Mouse (Mus musculus) embryonic facial prominence, embryonic 14.5 days (tissue): ENCODE measurements around the gene Ergic2. TPM values are rescaled to one million over a fixed set of nuclear protein-coding genes. Genes with fewer than 3 reads are reported as not detected.

Experiments used
- ATAC-seq: fragments of 200-750 bp; cut with Nextera tagmentation; 2 replicates; pipeline ENCODE4 v1.8.0; 2017; ENCODE audit warnings: low read depth, moderate number of reproducible peaks, moderate TSS enrichment
- DNase-seq: peaks from one replicate; pipeline ENCODE4 v3.0.0-alpha.2; 2015; ENCODE audit warnings: low spot score
- H3K27ac ChIP-seq: fragments of 300-500 bp; sonication (generic); replicated peaks from 2 replicates; pipeline ENCODE4 v1.5.1; 2014; ENCODE audit warnings: low read depth, mild to moderate bottlenecking, low read length, moderate library complexity
- H3K27me3 ChIP-seq: fragments of 300-500 bp; sonication (generic); replicated peaks from 2 replicates; pipeline ENCODE4 v1.6.1; 2014; ENCODE audit warnings: low read length; ENCODE audit not compliant: control insufficient read depth, insufficient read depth
- H3K36me3 ChIP-seq: fragments of 300-500 bp; sonication (generic); 2 replicates; pipeline ENCODE4 v1.6.1; 2014; ENCODE audit warnings: low read length, mixed read lengths; ENCODE audit not compliant: control insufficient read depth, insufficient read depth
- H3K4me1 ChIP-seq: fragments of 300-500 bp; sonication (generic); 2 replicates; pipeline ENCODE4 v1.6.1; 2014; ENCODE audit warnings: antibody characterized with exemption, low read length; ENCODE audit not compliant: control insufficient read depth, insufficient read depth
- H3K4me2 ChIP-seq: fragments of 300-500 bp; sonication (generic); 2 replicates; pipeline ENCODE4 v1.6.1; 2014; ENCODE audit warnings: low read depth, mild to moderate bottlenecking, low read length, moderate library complexity, mixed read lengths
- H3K4me3 ChIP-seq: fragments of 300-500 bp; sonication (generic); 2 replicates; pipeline ENCODE4 v1.5.1; 2014; ENCODE audit warnings: low read depth, mild to moderate bottlenecking, low read length
- H3K9ac ChIP-seq: fragments of 300-500 bp; sonication (generic); 2 replicates; pipeline ENCODE4 v1.6.1; 2014; ENCODE audit warnings: low read depth, mild to moderate bottlenecking, low read length, moderate library complexity, mixed read lengths
- H3K9me3 ChIP-seq: fragments of 300-500 bp; sonication (generic); 2 replicates; pipeline ENCODE4 v1.6.1; 2016; ENCODE audit warnings: low read length; ENCODE audit not compliant: control insufficient read depth
- WGBS: fragments of 180-500 bp; shearing (Covaris S2); extraction: QIAGEN DNeasy Blood & Tissue Kit; methylation state at CpG from one replicate; pipeline ENCODE4 v1.1.7; 2014; 5-methylcytosine and 5-hydroxymethylcytosine counted together
- polyA plus RNA-seq: library from polyadenylated mRNA; unstranded; fragments of >200 nt; fragmentation: Nextera tagmentation; extraction: Ambion mirVana; gene quantifications from 2 replicates; pipeline ENCODE4 v1.2.1, GENCODE M21; 2014

Gene Ergic2
- polyA plus RNA-seq, 1 experiment from 2014 or later = 198 TPM

GRCm38 (mm10) chr6:148248625-148249024, 36.5 kb upstream of the Ergic2 start:
- H3K9me3 ChIP-seq = no peaks in the 10 kb centered on the region
- no peak overlapping the region for H3K4me2 ChIP-seq
- no peak overlapping the region for H3K27ac ChIP-seq
- 0 out of 2 replicates have a peak, but pooled peaks have one; percentile 24 for ATAC-seq
- H3K9ac ChIP-seq = no peak overlapping the region
- H3K36me3 ChIP-seq = peaks cover 4% of the 10 kb centered on the region; the same call in 1 of the 2 replicates
- DNase-seq = peak; percentile 90
- H3K4me3 ChIP-seq = no peak overlapping the region
- 18% methylated on average over 2 of the region's 2 CpGs for WGBS
- peaks cover 8% of the 10 kb centered on the region; the same call in 1 of the 2 replicates for H3K4me1 ChIP-seq
- H3K27me3 ChIP-seq = no peaks in the 10 kb centered on the region

GRCm38 (mm10) chr6:148246544-148246943, 34.4 kb upstream of the Ergic2 start:
- peaks cover 4% of the 10 kb centered on the region; the same call in 1 of the 2 replicates for H3K36me3 ChIP-seq
- ATAC-seq (no peak), DNase-seq (no peak)
- H3K27me3 ChIP-seq = no peaks in the 10 kb centered on the region
- no peaks in the 10 kb centered on the region for H3K9me3 ChIP-seq
- H3K9ac ChIP-seq = no peak overlapping the region
- H3K27ac ChIP-seq = no peak overlapping the region
- no peaks in the 10 kb centered on the region for H3K4me1 ChIP-seq
- no peak overlapping the region for H3K4me3 ChIP-seq
- 72% methylated on average over 7 of the region's 7 CpGs for WGBS
- no peak overlapping the region for H3K4me2 ChIP-seq

- Histone ChIP-seq H3K27ac (no peak overlapping the region), H3K9ac (no peak overlapping the region), H3K36me3 (peaks cover 4% of the 10 kb centered on the region; the same call in 1 of the 2 replicates), H3K27me3 (no peaks in the 10 kb centered on the region), H3K4me1 (no peaks in the 10 kb centered on the region), H3K4me3 (no peak overlapping the region), H3K9me3 (no peaks in the 10 kb centered on the region), H3K4me2 (no peak overlapping the region)
- whole genome bisulfite sequencing = 91% methylated on average over 1 of the region's 1 CpGs
- ATAC-seq (no peak), DNase-seq (no peak)
Measured at GRCm38 (mm10) chr6:148244836-148245235, 32.7 kb upstream of the Ergic2 start.

GRCm38 (mm10) chr6:148242304-148242703, 30.1 kb upstream of the Ergic2 start:
- no peak overlapping the region for H3K27ac ChIP-seq
- ATAC-seq = no peak
- H3K4me2 ChIP-seq = no peak overlapping the region
- H3K4me1 ChIP-seq = no peaks in the 10 kb centered on the region
- DNase-seq = no peak
- no peaks in the 10 kb centered on the region for H3K9me3 ChIP-seq
- no peak overlapping the region for H3K9ac ChIP-seq
- whole genome bisulfite sequencing = 70% methylated on average over 3 of the region's 3 CpGs
- H3K36me3 ChIP-seq = peaks cover 4% of the 10 kb centered on the region; the same call in 1 of the 2 replicates
- H3K27me3 ChIP-seq = no peaks in the 10 kb centered on the region
- H3K4me3 ChIP-seq = no peak overlapping the region

- no peaks in the 10 kb centered on the region for H3K4me1 ChIP-seq
- no peaks in the 10 kb centered on the region for H3K9me3 ChIP-seq
- ATAC-seq = no peak
- no peak overlapping the region for H3K9ac ChIP-seq
- peaks cover 4% of the 10 kb centered on the region; the same call in 1 of the 2 replicates for H3K36me3 ChIP-seq
- no peak for DNase-seq
- 92% methylated on average over 5 of the region's 5 CpGs for WGBS
- no peaks in the 10 kb centered on the region for H3K27me3 ChIP-seq
- no peak overlapping the region for H3K27ac ChIP-seq
- no peak overlapping the region for H3K4me3 ChIP-seq
- no peak overlapping the region for H3K4me2 ChIP-seq
Measured at GRCm38 (mm10) chr6:148241685-148242084, 29.5 kb upstream of the Ergic2 start.

GRCm38 (mm10) chr6:148239311-148239710, 27.1 kb upstream of the Ergic2 start:
- DNase-seq (no peak), ATAC-seq (no peak)
- H3K4me3 ChIP-seq = no peak overlapping the region
- no peaks in the 10 kb centered on the region for H3K9me3 ChIP-seq
- WGBS = 95% methylated on average over 1 of the region's 1 CpGs
- no peaks in the 10 kb centered on the region for H3K4me1 ChIP-seq
- H3K36me3 ChIP-seq = peaks cover 2% of the 10 kb centered on the region; the same call in 1 of the 2 replicates
- no peak overlapping the region for H3K9ac ChIP-seq
- H3K27ac ChIP-seq = no peak overlapping the region
- H3K4me2 ChIP-seq = no peak overlapping the region
- no peaks in the 10 kb centered on the region for H3K27me3 ChIP-seq

GRCm38 (mm10) chr6:148237453-148237852, 25.3 kb upstream of the Ergic2 start:
- DNase-seq (no peak), ATAC-seq (no peak)
- no peak overlapping the region for H3K27ac ChIP-seq
- WGBS = 56% methylated on average over 5 of the region's 5 CpGs
- H3K4me1 ChIP-seq = no peaks in the 10 kb centered on the region
- H3K27me3 ChIP-seq = no peaks in the 10 kb centered on the region
- H3K36me3 ChIP-seq = no peaks in the 10 kb centered on the region
- no peaks in the 10 kb centered on the region for H3K9me3 ChIP-seq
- no peak overlapping the region for H3K4me3 ChIP-seq
- no peak overlapping the region for H3K4me2 ChIP-seq
- no peak overlapping the region for H3K9ac ChIP-seq

GRCm38 (mm10) chr6:148234105-148234828, 22.1 kb upstream of the Ergic2 start:
- ATAC-seq = no peak
- no peak overlapping the region for H3K4me2 ChIP-seq
- H3K4me1 ChIP-seq = no peaks in the 10 kb centered on the region
- no peaks in the 10 kb centered on the region for H3K27me3 ChIP-seq
- no peak overlapping the region for H3K4me3 ChIP-seq
- DNase-seq = no peak
- no peak overlapping the region for H3K27ac ChIP-seq
- WGBS = 73% methylated on average over 3 of the region's 3 CpGs
- no peak overlapping the region for H3K9ac ChIP-seq
- H3K9me3 ChIP-seq = no peaks in the 10 kb centered on the region
- H3K36me3 ChIP-seq = no peaks in the 10 kb centered on the region

- no peak overlapping the region for H3K27ac ChIP-seq
- WGBS = 69% methylated on average over 3 of the region's 3 CpGs
Measured at GRCm38 (mm10) chr6:148227542-148227941, 15.4 kb upstream of the Ergic2 start.

More at GRCm38 (mm10) chr6:148227542-148227941, 15.4 kb upstream of the Ergic2 start:
- no peaks in the 10 kb centered on the region for H3K27me3 ChIP-seq
- H3K4me3 ChIP-seq = no peak overlapping the region
- ATAC-seq (no peak), DNase-seq (no peak)
- H3K4me1 ChIP-seq = no peaks in the 10 kb centered on the region
- H3K9ac ChIP-seq = no peak overlapping the region
- H3K36me3 ChIP-seq = no peaks in the 10 kb centered on the region
- no peak overlapping the region for H3K4me2 ChIP-seq
- H3K9me3 ChIP-seq = no peaks in the 10 kb centered on the region
